Mouse (Mus musculus) forebrain, embryonic 13.5 days (tissue): ENCODE results near the gene Cul7. TPM values are rescaled to one million over a fixed set of nuclear protein-coding genes. Genes with fewer than 3 reads are reported as not detected.

Experiments
- ATAC-seq: fragments of 200-750 bp; cut with Nextera tagmentation; 2 replicates; pipeline ENCODE4 v1.8.0; 2017
- H3K27ac ChIP-seq: fragments of 300-500 bp; sonication (generic); 2 replicates; pipeline ENCODE4 v1.5.1; 2015; ENCODE audit warnings: inconsistent platforms, mild to moderate bottlenecking, moderate library complexity
- H3K27me3 ChIP-seq: fragments of 300-500 bp; sonication (generic); 2 replicates; pipeline ENCODE4 v1.6.1; 2015; ENCODE audit warnings: mild to moderate bottlenecking, inconsistent platforms
- H3K36me3 ChIP-seq: fragments of 300-500 bp; sonication (generic); 2 replicates; pipeline ENCODE4 v1.6.1; 2015; ENCODE audit warnings: mild to moderate bottlenecking, inconsistent platforms; ENCODE audit not compliant: poor library complexity, severe bottlenecking
- H3K4me1 ChIP-seq: fragments of 300-500 bp; sonication (generic); 2 replicates; pipeline ENCODE4 v1.6.1; 2015; ENCODE audit warnings: inconsistent platforms
- H3K4me2 ChIP-seq: fragments of 300-500 bp; sonication (generic); 2 replicates; pipeline ENCODE4 v1.6.1; 2015; ENCODE audit warnings: inconsistent platforms, mild to moderate bottlenecking, moderate library complexity
- H3K4me3 ChIP-seq: fragments of 300-500 bp; sonication (generic); 2 replicates; pipeline ENCODE4 v1.5.1; 2015; ENCODE audit warnings: mild to moderate bottlenecking, inconsistent platforms
- H3K9ac ChIP-seq: fragments of 300-500 bp; sonication (generic); 2 replicates; pipeline ENCODE4 v1.6.1; 2015; ENCODE audit warnings: mild to moderate bottlenecking, inconsistent platforms
- H3K9me3 ChIP-seq: fragments of 300-500 bp; sonication (generic); replicated peaks from 2 replicates; pipeline ENCODE4 v1.6.1; 2016; ENCODE audit warnings: inconsistent platforms
- WGBS: fragments of 180-500 bp; shearing (Covaris S2); methylation state at CpG from one replicate; pipeline ENCODE4 v1.1.7; 2015; 5-methylcytosine and 5-hydroxymethylcytosine counted together
- polyA plus RNA-seq: library from polyadenylated mRNA; unstranded; fragments of >200 nt; fragmentation: Nextera tagmentation; extraction: Ambion mirVana; gene quantifications from 2 replicates; pipeline ENCODE4 v1.2.1, GENCODE M21; 2015

Cul7 gene
- polyA plus RNA-seq, 1 experiment from 2014 or later = 33.5 TPM

DNA sequence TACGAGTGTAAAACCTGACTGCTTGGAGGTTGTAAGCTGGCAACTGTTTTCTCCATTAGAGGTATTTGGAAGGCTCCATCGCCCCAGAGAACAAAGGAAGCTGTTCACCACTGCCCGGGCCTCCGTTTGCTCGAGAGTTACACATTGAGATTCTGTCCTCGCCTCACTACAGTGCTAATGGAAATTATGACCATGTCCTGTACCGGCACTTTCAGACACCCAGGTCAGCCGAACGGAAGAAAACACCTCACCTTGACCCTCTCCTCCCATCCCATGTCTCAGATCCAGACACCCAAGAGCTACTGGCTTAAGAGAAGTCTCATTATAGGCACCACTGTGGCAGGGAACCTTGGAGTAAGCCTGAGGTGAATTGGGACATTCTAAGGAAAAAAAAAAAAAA lies 63.7 kb downstream of the Cul7 start:
- Histone ChIP-seq H3K9me3 (no peaks in the 10 kb centered on the region), H3K4me1 (peaks cover 23% of the 10 kb centered on the region), H3K27me3 (no peaks in the 10 kb centered on the region), H3K4me2 (no peak overlapping the region), H3K9ac (no peak overlapping the region), H3K36me3 (peaks cover 41% of the 10 kb centered on the region), H3K27ac (no peak overlapping the region), H3K4me3 (no peak overlapping the region)
- ATAC-seq = no peak
- 91% methylated on average over 9 of the region's 9 CpGs for WGBS

Other genes starting within 250 kb of the Cul7 start
- gene Crip3, start 221.4 kb upstream of the Cul7 start, polyA plus RNA-seq = 0.75 and 0.89 TPM in 2 replicates
- 0.13 TPM in 1 of 2 replicates, not detected in the other for gene Slc22a7, start 211.9 kb upstream of the Cul7 start, polyA plus RNA-seq
- gene Ttbk1, start 162.7 kb upstream of the Cul7 start, polyA plus RNA-seq = 3.7 and 4.1 TPM in 2 replicates
- gene Dnph1, start 153.6 kb upstream of the Cul7 start, polyA plus RNA-seq = 51.2 and 59.0 TPM in 2 replicates
- 9.8 and 12.4 TPM in 2 replicates for gene Cul9, start 103.9 kb upstream of the Cul7 start, polyA plus RNA-seq
- 4.2 and 4.4 TPM in 2 replicates for gene Srf, start 94.2 kb upstream of the Cul7 start, polyA plus RNA-seq
- 32.5 and 35.3 TPM in 2 replicates for gene Ptk7, start 20.8 kb upstream of the Cul7 start, polyA plus RNA-seq
- 44.3 and 47.7 TPM in 2 replicates for gene Klc4, start 4.3 kb upstream of the Cul7 start, polyA plus RNA-seq
- gene Mrpl2, start 4.1 kb upstream of the Cul7 start, polyA plus RNA-seq = 89.0 and 97.3 TPM in 2 replicates
- gene Rrp36, start 24.0 kb downstream of the Cul7 start, polyA plus RNA-seq = 54.5 and 59.7 TPM in 2 replicates
- gene Mea1, start 28.5 kb downstream of the Cul7 start, polyA plus RNA-seq = 196 and 208 TPM in 2 replicates
- gene Klhdc3, start 30.6 kb downstream of the Cul7 start, polyA plus RNA-seq = 145 and 147 TPM in 2 replicates
- 85.4 and 103 TPM in 2 replicates for gene Ppp2r5d, start 54.8 kb downstream of the Cul7 start, polyA plus RNA-seq
- 18.9 and 21.3 TPM in 2 replicates for gene Pex6, start 61.1 kb downstream of the Cul7 start, polyA plus RNA-seq
- 0.52 and 0.58 TPM in 2 replicates for gene Gnmt, start 78.8 kb downstream of the Cul7 start, polyA plus RNA-seq
- gene Cnpy3, start 101.9 kb downstream of the Cul7 start, polyA plus RNA-seq = 56.2 and 60.0 TPM in 2 replicates
- gene Ptcra, start 113.4 kb downstream of the Cul7 start, polyA plus RNA-seq = 0.21 and 0.45 TPM in 2 replicates
- 64.2 and 69.0 TPM in 2 replicates for gene 2310039H08Rik, start 122.3 kb downstream of the Cul7 start, polyA plus RNA-seq
- gene Rpl7l1, start 132.3 kb downstream of the Cul7 start, polyA plus RNA-seq = 142 and 143 TPM in 2 replicates
- gene Bicral, start 208.1 kb downstream of the Cul7 start, polyA plus RNA-seq = 5.2 and 5.8 TPM in 2 replicates
- gene Tbcc, start 240.3 kb downstream of the Cul7 start, polyA plus RNA-seq = 51.3 and 53.5 TPM in 2 replicates